Comparison of ENCODE assay signal across 8 mouse cellular contexts in genomic region chr3:84435288-84436043, GRCm38 (mm10). TPM values are rescaled to one million over a fixed set of nuclear protein-coding genes. Genes with fewer than 3 reads are reported as not detected.
DNase-seq lines count a peak whose midpoint lies in the region; ATAC-seq and TF ChIP-seq lines count a peak whose summit lies in the region.
"Had no signal": no experiment of that assay in that cellular context is flagged by ENCODE, and none has a peak within 500 bp of the region (broad histone marks: within the 10 kb centered on the region; RNA-seq: fewer than 3 reads in every experiment).

No protein-coding gene starts in this region.

- 23% methylated on average over 11 of the region's 11 CpGs for WGBS in forebrain, postnatal 0 days
- 22% methylated on average over 11 of the region's 11 CpGs for WGBS in kidney, adult 2 months
- 26% methylated on average over 11 of the region's 11 CpGs for WGBS in midbrain, embryonic 15.5 days

- H3K9ac ChIP-seq in forebrain, postnatal 0 days: no peak overlapping the region
- no peak overlapping the region for H3K9ac ChIP-seq in midbrain, embryonic 15.5 days

- TF ChIP-seq POLR2A in kidney, adult 2 months (IDR thresholded peaks at IDR 0.05; ENCODE audit: low read depth, low read length): no peak

- no peaks in the 10 kb centered on the region for H3K9me3 ChIP-seq in G1E (replicated peaks)
- H3K9me3 ChIP-seq in forebrain, postnatal 0 days (ENCODE audit: low read length): no peaks in the 10 kb centered on the region
- H3K9me3 ChIP-seq in midbrain, embryonic 15.5 days: no peaks in the 10 kb centered on the region

- no peak overlapping the region for H3K27ac ChIP-seq in forebrain, postnatal 0 days (ENCODE audit: low read depth, low read length)
- H3K27ac ChIP-seq in kidney, adult 2 months (ENCODE audit: insufficient read depth, low read depth, low read length): no peak overlapping the region
- 0 out of 2 replicates have a peak overlapping the region, but pooled peaks have one; percentile 31 for H3K27ac ChIP-seq in midbrain, embryonic 15.5 days

- no peak overlapping the region for H3K4me3 ChIP-seq in G1E (ENCODE audit: low read depth, low read length)
- no peak overlapping the region for H3K4me3 ChIP-seq in forebrain, postnatal 0 days (ENCODE audit: low read depth, low read length)
- H3K4me3 ChIP-seq in kidney, adult 2 months (ENCODE audit: insufficient read depth, low read depth, low read length): no peak overlapping the region
- no peak overlapping the region for H3K4me3 ChIP-seq in midbrain, embryonic 15.5 days
- H3K4me3 ChIP-seq: myocyte had no signal

- no peak for TF ChIP-seq CTCF in G1E (IDR thresholded peaks at IDR 0.05; ENCODE audit: low read depth, low read length)
- no peak for TF ChIP-seq CTCF in forebrain, postnatal 0 days (IDR thresholded peaks at IDR 0.05; ENCODE audit: low read depth)
- no peak for TF ChIP-seq CTCF in kidney, adult 2 months (conservative IDR thresholded peaks at IDR 0.05; ENCODE audit: insufficient read depth, insufficient read length, low read depth, low read length)

- ATAC-seq in G1E (ENCODE audit: extremely low read depth, insufficient number of reproducible peaks, low FRiP score, poor library complexity, severe bottlenecking): no peak
- no peak; the same call in 1 of the 2 replicates for ATAC-seq in forebrain, postnatal 0 days
- peak; percentile 61 for ATAC-seq in midbrain, embryonic 15.5 days (replicated peaks)

- no peaks in the 10 kb centered on the region for H3K36me3 ChIP-seq in G1E (replicated peaks)
- H3K36me3 ChIP-seq in forebrain, postnatal 0 days (ENCODE audit: insufficient read depth): no peaks in the 10 kb centered on the region
- H3K36me3 ChIP-seq in kidney, adult 2 months (ENCODE audit: control insufficient read depth, insufficient read depth, low read length): no peaks in the 10 kb centered on the region
- no peaks in the 10 kb centered on the region for H3K36me3 ChIP-seq in midbrain, embryonic 15.5 days (replicated peaks)

- DNase-seq in 3T3-L1 (ENCODE audit: low read depth, low spot score) (peak; percentile 62), G1E (ENCODE audit: low spot score) (peak; percentile 26)
- DNase-seq in forebrain, postnatal 0 days: peak; percentile 45
- DNase-seq in kidney, adult 2 months: peak; percentile 43
- DNase-seq in urinary bladder, adult 2 months (ENCODE audit: low spot score): no peak
- DNase-seq in layer of hippocampus, postnatal 36 days: no peak

- no peak overlapping the region for H3K4me2 ChIP-seq in forebrain, postnatal 0 days (ENCODE audit: low read depth)
- H3K4me2 ChIP-seq in midbrain, embryonic 15.5 days: no peak overlapping the region

- H3K27me3 ChIP-seq in G1E (ENCODE audit: insufficient read depth, low read length): peaks cover 96% of the 10 kb centered on the region
- no peaks in the 10 kb centered on the region for H3K27me3 ChIP-seq in forebrain, postnatal 0 days (ENCODE audit: insufficient read depth, low read length)
- no peaks in the 10 kb centered on the region for H3K27me3 ChIP-seq in kidney, adult 2 months (replicated peaks; ENCODE audit: control insufficient read depth, insufficient read depth, low read length)
- no peaks in the 10 kb centered on the region for H3K27me3 ChIP-seq in midbrain, embryonic 15.5 days (replicated peaks)

- H3K4me1 ChIP-seq in G1E (ENCODE audit: insufficient read depth, low read depth, low read length): peaks cover 2% of the 10 kb centered on the region
- H3K4me1 ChIP-seq in forebrain, postnatal 0 days (ENCODE audit: insufficient read depth): 0 out of 2 replicates have a peak, but pooled peaks cover 6% of the 10 kb centered on the region
- no peaks in the 10 kb centered on the region for H3K4me1 ChIP-seq in kidney, adult 2 months (ENCODE audit: control insufficient read depth, insufficient read depth, low read length)
- peaks cover 10% of the 10 kb centered on the region for H3K4me1 ChIP-seq in midbrain, embryonic 15.5 days

RNA-seq across cellular contexts. Expression of gene Fhdc1, which starts 44.8 kb away (rescaled TPM):
- total RNA-seq in G1E (2014; fragmentation: Nextera tagmentation) (24.0 and 97.7 TPM in 2 replicates), G1E (2017) (1.7 and 1.8 TPM in 2 replicates)
- polyA plus RNA-seq in G1E (2012): 1.4 and 1.9 TPM in 2 replicates
- total RNA-seq in forebrain, postnatal 0 days (2014; rRNA removed): 3.5 and 3.7 TPM in 2 replicates
- polyA plus RNA-seq in forebrain, postnatal 0 days (2015; fragmentation: Nextera tagmentation; extraction: Ambion mirVana): 1.6 and 1.7 TPM in 2 replicates
- 0.58 and 0.80 TPM in 2 replicates for polyA plus RNA-seq in kidney, adult 2 months (2012; rRNA removed)
- polyA plus RNA-seq in midbrain, embryonic 15.5 days (2015; fragmentation: Nextera tagmentation; extraction: Ambion mirVana): 5.0 and 5.5 TPM in 2 replicates
- polyA plus RNA-seq in urinary bladder, adult 2 months (2012; rRNA removed): 10.5 and 13.5 TPM in 2 replicates
- total RNA-seq in layer of hippocampus, postnatal 36 days (2021): 1 to 10 TPM; 2.4 to 2.8 TPM

Comparison
In these comparisons a context has a peak if more than half of its experiments do, and no peak if none do; other contexts are left out.
1. DNase-seq: peak in 3T3-L1 (single experiment), G1E (single experiment), forebrain, postnatal 0 days (single experiment) and kidney, adult 2 months (single experiment); none in urinary bladder, adult 2 months (single experiment) and layer of hippocampus, postnatal 36 days (0 of 2).